Comparison of ENCODE assay signal across 19 mouse cellular contexts in genomic region chr13:117020631-117021030, GRCm38 (mm10). TPM values are rescaled to one million over a fixed set of nuclear protein-coding genes. Genes with fewer than 3 reads are reported as not detected.
DNase-seq lines count a peak whose midpoint lies in the region; ATAC-seq lines count a peak whose summit lies in the region.
"Had no signal": no experiment of that assay in that cellular context is flagged by ENCODE, and none has a peak within 500 bp of the region (broad histone marks: within the 10 kb centered on the region; RNA-seq: fewer than 3 reads in every experiment).

No protein-coding gene starts in this region.

- DNase-seq in heart, adult 8-10 months (ENCODE audit: low spot score) = peak; percentile 24
- DNase-seq in heart, postnatal 14 days = no peak
- peak; percentile 87 for DNase-seq in 416B (ENCODE audit: low read depth)
- peak; percentile 26 to 34 for DNase-seq in heart, postnatal 10 days
- no peak for DNase-seq in layer of hippocampus, postnatal 14 days (ENCODE audit: low spot score in 2 of 2)
- no peak for DNase-seq in cerebellum, postnatal 25 days
- no peak for DNase-seq in ovary, postnatal 36 days (ENCODE audit: low spot score)
- DNase-seq: adrenal gland, postnatal 10 days; cerebellum, adult 11 months; cerebellum, postnatal 14 days; kidney, adult 2 months; kidney, postnatal 14 days; layer of hippocampus, adult 9-11 months; left cerebral cortex, postnatal 4 days; liver, embryonic 13.5 days; right cerebral cortex, postnatal 25 days had no signal

- intact Hi-C loops in heart, postnatal 14 days (cut with DNase I) = no loop called here
- intact Hi-C loops in heart, postnatal 10 days (cut with DNase I) = loop anchor here (5.0 kb wide), 2 partner anchors 68 to 107 kb away; no protein-coding TSS in a partner anchor

- ATAC-seq in common myeloid progenitor, adult 5-6 weeks (replicated peaks; ENCODE audit: low read depth, poor library complexity, severe bottlenecking) = peak; percentile 71
- ATAC-seq: forebrain, embryonic 16.5 days; lung, postnatal 0 days had no signal

RNA-seq across cellular contexts. Expression of gene Parp8, which starts 4.7 kb away (rescaled TPM):
- 10 to 100 TPM in 3 of 4 experiments, 1 to 10 TPM in 1; 8.2 to 11.6 (median 11.2) TPM for total RNA-seq in heart, adult 8-10 months (2022)
- 10 to 100 TPM in 1 of 2 experiments, 1 to 10 TPM in 1; 9.9 to 12.0 TPM for total RNA-seq in heart, postnatal 14 days (2021)
- 98.3 and 107 TPM in 2 replicates for total RNA-seq in common myeloid progenitor, adult 5-6 weeks (2017)
- 10 to 100 TPM; 11.2 to 14.8 TPM for total RNA-seq in heart, postnatal 10 days (2021)
- total RNA-seq in layer of hippocampus, postnatal 14 days (2021) = 10 to 100 TPM; 58.6 to 59.2 TPM

Comparison
In these comparisons a context has a peak if more than half of its experiments do, and no peak if none do; other contexts are left out.
1. DNase-seq: peak in heart, adult 8-10 months (single experiment), 416B (single experiment) and heart, postnatal 10 days (2 of 2); none in heart, postnatal 14 days (0 of 2), layer of hippocampus, postnatal 14 days (0 of 2), cerebellum, postnatal 25 days (0 of 2) and ovary, postnatal 36 days (single experiment).